Mouse (Mus musculus) layer of hippocampus, adult 8-10 months (tissue): ENCODE data around the gene Slc6a8. TPM values are rescaled to one million over a fixed set of nuclear protein-coding genes. Genes with fewer than 3 reads are reported as not detected.
A peak's percentile ranks its signal among the peaks of the same experiment; 100 is the strongest.

Experiments used
- DNase-seq, 2 experiments: peaks; one replicate each; pipeline ENCODE4 v3.0.0; 2022; ENCODE audit warnings: low spot score in 2 of 2
- total RNA-seq, 4 experiments: library from RNA; stranded (reverse); gene quantifications; 2 replicates each; pipeline ENCODE4 v1.2.4; 2022

The Slc6a8 gene
- total RNA-seq, 4 experiments from 2014 or later: 101 to 115 (median 108) TPM

DNA sequence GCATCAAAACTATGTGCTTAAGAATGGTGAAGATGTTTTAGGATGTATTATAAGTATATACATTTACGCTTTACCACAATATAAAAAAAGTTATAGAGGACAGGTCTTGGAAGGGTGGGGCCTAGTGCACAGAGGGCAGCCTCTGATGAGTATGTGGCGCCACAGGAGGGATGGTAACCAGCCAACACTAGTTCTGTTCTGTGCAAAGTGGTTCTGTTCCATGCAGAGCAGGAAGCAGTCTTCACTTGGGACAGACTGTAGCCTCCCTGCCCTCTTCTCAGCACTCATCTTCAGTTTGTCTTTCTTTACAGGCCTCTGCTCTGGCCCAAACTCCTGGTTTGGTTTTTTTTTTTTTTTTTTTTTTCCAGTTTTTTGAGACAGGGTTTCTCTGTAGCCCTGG lies 11.2 kb downstream of the Slc6a8 start:
- no peak for DNase-seq

DNA sequence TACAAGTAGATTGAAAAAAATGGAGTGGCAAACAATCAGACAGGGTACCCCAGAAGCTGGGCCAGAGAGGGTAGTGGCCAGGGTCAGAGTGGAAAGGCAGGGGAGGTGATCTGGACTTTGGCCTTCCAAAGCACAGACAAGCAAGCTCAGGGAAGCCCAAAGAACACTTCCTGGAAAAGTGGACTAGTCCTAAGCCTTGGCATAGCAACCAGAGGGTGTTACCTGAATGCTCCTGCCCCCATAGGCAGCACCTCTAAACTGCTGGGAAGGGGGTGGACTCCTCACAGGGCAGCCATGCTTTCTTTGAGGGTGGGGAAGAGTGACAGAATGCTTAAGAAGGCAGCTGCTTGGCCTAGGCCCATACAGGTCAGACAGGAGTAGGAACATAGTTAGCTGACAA lies 12.0 kb downstream of the Slc6a8 start:
- no peak for DNase-seq

DNA sequence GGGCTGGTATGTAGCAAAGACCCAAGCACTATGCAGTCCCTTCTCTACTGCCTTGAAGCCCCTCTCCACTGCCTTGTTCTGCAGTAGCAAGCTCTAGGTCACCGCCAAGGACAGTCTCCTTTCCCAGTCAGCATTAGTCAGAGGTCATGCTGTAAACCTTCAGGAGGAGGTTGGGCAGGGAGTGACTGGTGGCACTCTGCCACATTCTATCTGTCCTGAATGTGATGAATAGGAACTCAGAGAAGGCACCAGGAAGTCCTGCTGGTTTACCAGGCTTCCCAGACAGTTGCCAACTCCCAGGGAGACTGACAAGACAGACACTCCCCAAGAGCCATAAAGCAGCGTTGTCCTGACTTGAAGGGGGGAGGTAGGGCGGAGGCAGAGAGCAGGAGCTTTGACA lies 12.7 kb downstream of the Slc6a8 start:
- DNase-seq: no peak

DNA sequence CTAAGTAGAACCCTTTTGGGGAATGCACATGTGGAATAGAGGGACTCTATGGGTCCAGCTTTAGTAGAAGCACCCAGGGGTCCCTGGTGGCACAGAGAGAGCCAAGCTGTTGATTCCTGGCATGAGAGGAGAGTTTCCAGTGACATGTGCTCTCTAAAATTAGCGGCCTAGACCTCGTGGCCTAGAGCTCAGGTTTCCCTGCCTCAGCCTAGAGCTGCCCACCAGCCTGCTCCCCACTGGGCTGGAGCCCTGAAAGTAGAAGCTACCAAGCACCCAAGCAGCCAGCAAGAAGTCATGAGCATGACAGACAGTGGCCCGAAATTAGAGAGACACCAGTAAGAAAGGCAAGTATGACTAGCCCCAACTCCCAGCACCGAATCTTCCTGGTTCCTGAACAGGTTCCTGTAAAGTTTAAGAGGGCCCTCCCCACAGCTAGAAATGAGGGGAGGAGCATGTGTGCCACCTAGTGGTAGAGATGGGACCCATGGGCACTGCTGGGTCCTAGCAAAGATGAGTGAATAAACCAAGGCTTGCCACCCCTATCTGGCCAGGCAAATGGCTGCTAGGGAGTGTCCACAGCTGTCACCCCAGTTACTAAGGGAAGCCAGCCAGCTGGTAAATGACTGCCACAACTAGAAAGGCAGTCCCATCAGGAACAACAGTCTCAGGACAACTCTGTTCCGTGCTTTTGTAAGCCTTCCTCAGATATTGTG lies 18.1 kb downstream of the Slc6a8 start:
- DNase-seq: peak in 1 of 2 experiments; percentile 46

DNA sequence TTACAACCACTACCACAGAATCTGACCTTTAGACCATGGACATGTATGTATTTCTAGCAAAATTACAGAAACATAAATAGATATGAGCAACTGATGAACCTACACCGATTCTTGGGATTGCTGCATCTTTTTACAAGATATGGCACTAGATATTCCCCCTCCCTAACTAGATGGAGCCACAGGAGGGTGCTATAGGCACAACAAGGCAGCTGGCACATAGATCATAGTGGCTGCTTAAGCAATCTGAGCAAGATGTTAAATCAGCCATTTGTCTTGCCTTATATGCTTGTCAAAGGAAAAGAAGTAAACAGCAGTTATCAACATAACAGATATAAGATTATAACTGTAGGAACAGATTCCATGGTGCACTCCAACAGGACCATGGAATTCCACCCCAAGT lies 27.5 kb downstream of the Slc6a8 start:
- DNase-seq: no peak

DNA sequence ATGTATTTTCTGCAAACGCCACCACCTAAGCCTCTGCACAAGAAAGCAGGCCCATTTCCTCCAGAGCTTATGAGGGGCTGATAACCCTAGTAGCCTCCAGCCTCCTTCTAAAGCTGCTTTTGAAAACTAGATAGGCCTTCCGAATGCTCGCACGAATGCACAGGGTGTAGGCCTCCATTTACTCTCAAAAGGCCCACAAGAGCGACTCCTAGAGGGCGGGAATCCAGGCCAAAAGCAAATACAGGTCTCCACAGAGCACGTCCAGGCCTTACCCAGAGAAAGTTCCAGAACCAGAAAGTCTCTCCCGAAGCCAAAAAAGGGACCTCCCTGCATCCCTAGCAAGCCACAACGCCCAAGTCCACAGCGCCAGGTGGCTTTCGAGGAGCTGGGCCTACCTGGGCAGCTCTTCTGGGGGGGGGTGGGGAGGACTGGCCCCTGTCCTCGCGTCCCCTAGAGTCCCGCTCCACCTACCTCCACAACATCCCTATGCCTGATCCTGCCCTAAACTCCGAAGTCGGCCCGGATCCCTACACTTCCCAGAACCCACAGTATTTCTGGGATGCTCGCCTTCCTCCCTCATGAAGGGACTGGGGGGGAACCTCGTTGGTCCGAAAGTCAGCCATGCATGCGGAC lies 42.6 kb downstream of the Slc6a8 start:
- DNase-seq: no peak

DNA sequence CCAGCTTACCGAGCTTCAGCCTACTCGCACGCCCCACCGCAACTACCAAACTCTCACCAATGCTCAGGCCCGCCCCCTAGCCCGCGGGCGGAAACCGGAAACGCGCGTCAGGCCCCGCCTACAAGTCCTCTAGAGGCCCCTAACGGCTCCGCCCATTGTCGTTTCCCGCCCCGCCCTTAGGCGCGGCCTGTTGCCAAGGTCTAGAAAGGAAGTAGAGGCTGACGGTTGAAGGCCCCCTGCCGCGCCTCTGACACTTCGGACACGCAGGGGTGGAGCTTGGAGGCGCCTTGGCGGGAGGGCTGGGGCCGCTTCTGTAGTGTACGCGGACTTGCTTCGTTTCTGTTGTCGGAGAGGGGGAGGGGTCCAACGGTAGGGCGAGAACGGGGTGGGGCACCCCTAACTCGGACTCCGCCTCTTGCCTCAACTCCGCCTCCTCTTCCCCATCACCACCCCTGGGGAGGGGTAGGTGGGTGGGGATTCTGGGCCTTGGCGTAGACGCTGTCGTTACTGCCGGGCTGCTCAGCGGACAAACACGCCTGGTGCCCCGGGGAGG lies 43.2 kb downstream of the Slc6a8 start, which contains the start of the genes Bcap31 and Abcd1:
Gene Bcap31, minus strand, starts transcription at position 67 of the 553 bp plus-strand sequence.
Gene Abcd1, plus strand, starts transcription at position 489 of the 553 bp plus-strand sequence.
- DNase-seq: peak; percentile 87 to 88

DNA sequence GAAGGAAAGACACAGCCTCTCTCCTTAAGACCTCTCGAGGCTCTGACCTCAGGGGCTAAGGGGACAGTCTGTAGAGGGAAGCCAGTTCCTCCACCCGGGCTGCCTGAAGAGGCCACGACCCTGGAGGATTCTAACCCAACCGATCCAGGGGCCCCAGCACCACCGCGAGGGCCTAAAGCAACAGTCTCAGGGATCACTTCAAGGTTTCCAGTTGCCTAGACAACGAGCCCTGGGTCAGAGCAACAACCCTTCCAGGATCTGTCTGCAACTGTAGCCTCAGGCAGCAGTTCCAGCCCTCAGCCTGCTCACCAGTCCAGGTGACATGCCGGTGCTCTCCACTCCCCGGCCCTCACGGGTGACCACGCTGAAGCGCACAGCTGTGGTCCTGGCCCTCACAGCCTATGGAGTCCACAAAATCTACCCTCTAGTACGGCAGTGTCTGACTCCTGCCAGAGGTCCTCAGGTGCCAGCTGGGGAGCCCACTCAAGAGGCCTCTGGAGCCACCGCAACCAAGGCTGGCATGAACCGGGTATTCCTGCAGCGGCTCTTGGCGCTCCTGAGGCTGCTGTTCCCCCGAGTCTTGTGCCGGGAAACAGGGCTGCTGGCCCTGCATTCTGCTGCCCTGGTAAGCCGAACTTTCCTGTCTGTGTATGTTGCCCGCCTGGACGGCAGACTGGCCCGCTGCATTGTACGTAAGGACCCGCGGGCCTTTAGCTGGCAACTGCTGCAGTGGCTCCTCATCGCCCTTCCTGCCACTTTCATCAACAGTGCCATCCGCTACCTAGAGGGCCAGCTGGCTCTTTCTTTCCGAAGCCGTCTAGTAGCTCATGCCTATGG lies 44.0 kb downstream of the Slc6a8 start:
- no peak for DNase-seq

- DNase-seq: no peak
Observed at GRCm38 (mm10) chrX:73717667-73718066, 44.7 kb downstream of the Slc6a8 start.

DNA sequence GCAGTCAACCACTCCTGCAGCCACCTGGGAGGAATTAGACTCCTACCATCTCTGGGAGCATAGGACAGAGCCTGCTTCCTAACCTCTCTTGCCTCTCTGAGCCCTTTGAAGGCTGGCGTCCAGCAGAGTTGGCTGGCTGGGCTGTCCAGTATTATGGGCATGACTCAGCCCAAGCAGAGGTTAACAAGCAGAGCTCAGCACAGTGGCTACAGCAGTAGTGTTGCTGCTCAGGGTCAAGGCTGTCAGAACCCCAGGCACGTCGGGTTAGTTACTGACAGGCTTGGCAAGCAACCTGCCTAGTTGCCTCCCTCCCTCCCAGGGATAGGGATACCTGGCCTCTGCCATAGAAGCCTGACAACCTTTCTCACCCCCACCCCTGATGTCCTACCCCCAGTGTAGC lies 45.3 kb downstream of the Slc6a8 start:
- no peak for DNase-seq

GRCm38 (mm10) chrX:73718686-73719362 lies 45.9 kb downstream of the Slc6a8 start:
- DNase-seq: no peak

- DNase-seq: no peak
Observed at GRCm38 (mm10) chrX:73730908-73731307, 58.0 kb downstream of the Slc6a8 start.

Other genes with a start within 250 kb of the Slc6a8 start
- gene Trex2, start 237.8 kb upstream of the Slc6a8 start, total RNA-seq: not detected
- gene Haus7, start 214.1 kb upstream of the Slc6a8 start, total RNA-seq: 10 to 100 TPM in 3 of 4 experiments, 1 to 10 TPM in 1; 8.5 to 12.8 (median 11.0) TPM
- gene Bgn, start 189.5 kb upstream of the Slc6a8 start, total RNA-seq: 10 to 100 TPM; 15.7 to 23.0 (median 21.3) TPM
- 100 to 1,000 TPM; 136 to 147 (median 141) TPM for gene Atp2b3, start 170.1 kb upstream of the Slc6a8 start, total RNA-seq
- under 1 TPM; 0.28 to 0.58 (median 0.38) TPM for gene Dusp9, start 33.7 kb upstream of the Slc6a8 start, total RNA-seq
- 100 to 1,000 TPM; 115 to 126 (median 117) TPM for gene Pnck, start 13.0 kb upstream of the Slc6a8 start, total RNA-seq
- 10 to 100 TPM; 82.3 to 95.3 (median 86.5) TPM for gene Bcap31, start 43.0 kb downstream of the Slc6a8 start, total RNA-seq
- gene Abcd1, start 43.4 kb downstream of the Slc6a8 start, total RNA-seq: 10 to 100 TPM; 13.6 to 16.6 (median 15.1) TPM
- 10 to 100 TPM; 14.3 to 17.3 (median 15.5) TPM for gene Plxnb3, start 83.9 kb downstream of the Slc6a8 start, total RNA-seq
- 10 to 100 TPM in 1 of 4 experiments, 1 to 10 TPM in 3; 7.5 to 10.4 (median 8.1) TPM for gene Srpk3, start 101.3 kb downstream of the Slc6a8 start, total RNA-seq
- 100 to 1,000 TPM; 200 to 214 (median 203) TPM for gene Idh3g, start 113.7 kb downstream of the Slc6a8 start, total RNA-seq
- 100 to 1,000 TPM in 2 of 4 experiments, 10 to 100 TPM in 2; 87.5 to 127 (median 98.2) TPM for gene Ssr4, start 113.9 kb downstream of the Slc6a8 start, total RNA-seq
- 100 to 1,000 TPM in 1 of 4 experiments, 10 to 100 TPM in 3; 90.5 to 100 (median 95.6) TPM for gene Pdzd4, start 151.8 kb downstream of the Slc6a8 start, total RNA-seq
- gene Avpr2, start 219.0 kb downstream of the Slc6a8 start, total RNA-seq: not detected
- gene L1cam, start 223.0 kb downstream of the Slc6a8 start, total RNA-seq: 100 to 1,000 TPM; 117 to 151 (median 128) TPM
- 1 to 10 TPM; 4.9 to 8.0 (median 6.0) TPM for gene Arhgap4, start 248.7 kb downstream of the Slc6a8 start, total RNA-seq
- gene Naa10, start 248.8 kb downstream of the Slc6a8 start, total RNA-seq: 10 to 100 TPM; 64.7 to 73.9 (median 67.1) TPM